Mouse (Mus musculus) left cerebral cortex, postnatal 4 days (tissue): ENCODE data around the gene Fam166a. TPM values are rescaled to one million over a fixed set of nuclear protein-coding genes. Genes with fewer than 3 reads are reported as not detected.

ENCODE experiments used
- DNase-seq: peaks from one replicate; pipeline ENCODE4 v3.0.0-alpha.2; 2022
- intact Hi-C: fragments of 180-260 bp; cut with DNase I; formaldehyde crosslinking; loops from one replicate; pipeline ENCODE4 v1.15.1; 2025
- total RNA-seq, 2 experiments: library from RNA; stranded (reverse); gene quantifications; 2 replicates each; pipeline ENCODE4 v1.2.3; 2021

Fam166a gene
- total RNA-seq, 2 experiments from 2014 or later = not detected

- intact Hi-C loops = no loop called here
- DNase-seq = peak; percentile 95
Observed at GRCm38 (mm10) chr2:25265897-25266656, 47.5 kb downstream of the Fam166a start.

GRCm38 (mm10) chr2:25266720-25267119 lies 48.2 kb downstream of the Fam166a start:
- intact Hi-C loops = no loop called here
- DNase-seq = peak; percentile 87

GRCm38 (mm10) chr2:25267241-25267640 lies 48.7 kb downstream of the Fam166a start:
- intact Hi-C loops = no loop called here
- DNase-seq = peak; percentile 80

GRCm38 (mm10) chr2:25267746-25268309 lies 49.3 kb downstream of the Fam166a start:
- DNase-seq = no peak
- intact Hi-C loops = no loop called here

Other genes starting within 250 kb of the Fam166a start
- gene Mrpl41, start 243.6 kb upstream of the Fam166a start, total RNA-seq = 10 to 100 TPM; 66.1 to 69.2 TPM
- 1 to 10 TPM; 7.0 to 8.4 TPM for gene Pnpla7, start 242.7 kb upstream of the Fam166a start, total RNA-seq
- gene Nsmf, start 164.4 kb upstream of the Fam166a start, total RNA-seq = 100 to 1,000 TPM; 342 to 359 TPM
- not detected for gene Entpd8, start 138.4 kb upstream of the Fam166a start, total RNA-seq
- gene Noxa1, start 123.6 kb upstream of the Fam166a start, total RNA-seq = not detected
- 10 to 100 TPM; 32.5 to 35.0 TPM for gene Nrarp, start 38.0 kb upstream of the Fam166a start, total RNA-seq
- gene Tor4a, start 21.9 kb upstream of the Fam166a start, total RNA-seq = 1 to 10 TPM; 1.4 to 1.8 TPM
- gene Nelfb, start 7.3 kb upstream of the Fam166a start, total RNA-seq = 10 to 100 TPM; 62.6 to 65.1 TPM
- not detected for gene Stpg3, start 4.1 kb upstream of the Fam166a start, total RNA-seq
- 100 to 1,000 TPM; 324 to 351 TPM for gene Tubb4b, start 6.0 kb downstream of the Fam166a start, total RNA-seq
- not detected for gene Slc34a3, start 15.6 kb downstream of the Fam166a start, total RNA-seq
- gene Rnf224, start 18.0 kb downstream of the Fam166a start, total RNA-seq = not detected
- 100 to 1,000 TPM; 169 to 189 TPM for gene Rnf208, start 23.5 kb downstream of the Fam166a start, total RNA-seq
- gene Cysrt1, start 23.7 kb downstream of the Fam166a start, total RNA-seq = not detected
- 1 to 10 TPM; 2.4 to 7.7 TPM for gene AL732309.1, start 28.1 kb downstream of the Fam166a start, total RNA-seq
- 10 to 100 TPM; 26.4 to 26.8 TPM for gene Tmem203, start 36.7 kb downstream of the Fam166a start, total RNA-seq
- gene Tprn, start 43.9 kb downstream of the Fam166a start, total RNA-seq = 10 to 100 TPM; 15.4 to 16.2 TPM
- gene Ssna1, start 53.7 kb downstream of the Fam166a start, total RNA-seq = 10 to 100 TPM; 72.3 to 75.7 TPM
- gene Anapc2, start 53.7 kb downstream of the Fam166a start, total RNA-seq = 100 to 1,000 TPM; 108 to 121 TPM
- gene Tmem210, start 69.4 kb downstream of the Fam166a start, total RNA-seq = not detected
- not detected for gene Lrrc26, start 71.2 kb downstream of the Fam166a start, total RNA-seq
- 100 to 1,000 TPM; 163 to 186 TPM for gene Grin1, start 100.4 kb downstream of the Fam166a start, total RNA-seq
- gene Man1b1, start 113.6 kb downstream of the Fam166a start, total RNA-seq = 10 to 100 TPM; 51.0 to 61.3 TPM
- 10 to 100 TPM; 23.0 to 27.3 TPM for gene Dpp7, start 137.6 kb downstream of the Fam166a start, total RNA-seq
- gene Uap1l1, start 146.9 kb downstream of the Fam166a start, total RNA-seq = 1 to 10 TPM; 6.5 to 7.3 TPM
- gene Sapcd2, start 153.6 kb downstream of the Fam166a start, total RNA-seq = 10 to 100 TPM; 11.7 to 11.8 TPM
- gene Entpd2, start 177.1 kb downstream of the Fam166a start, total RNA-seq = 1 to 10 TPM; 6.8 to 7.2 TPM
- 100 to 1,000 TPM; 478 to 490 TPM for gene Npdc1, start 180.6 kb downstream of the Fam166a start, total RNA-seq
- gene Fut7, start 204.5 kb downstream of the Fam166a start, total RNA-seq = under 1 TPM in 1 of 2 experiments, not detected in 1; 0.16 TPM
- 10 to 100 TPM; 78.4 to 99.2 TPM for gene Abca2, start 210.0 kb downstream of the Fam166a start, total RNA-seq
- gene Clic3, start 238.1 kb downstream of the Fam166a start, total RNA-seq = under 1 TPM in 1 of 2 experiments, not detected in 1; 0.52 TPM
- gene Paxx, start 242.3 kb downstream of the Fam166a start, total RNA-seq = 10 to 100 TPM; 83.1 to 92.4 TPM